Mouse (Mus musculus) liver, adult 2 months (tissue): Measurements from ENCODE around the gene Stkld1. TPM values are rescaled to one million over a fixed set of nuclear protein-coding genes. Genes with fewer than 3 reads are reported as not detected.
A peak's percentile ranks its signal among the peaks of the same experiment; 100 is the strongest.

Source experiments
- DNase-seq: peaks from one replicate; pipeline ENCODE4 v3.0.0-alpha.2; 2011; ENCODE audit warnings: low read depth, low spot score; ENCODE audit errors: extremely low read depth
- H3K27ac ChIP-seq: fragments of 200-500 bp; replicated peaks from 2 replicates; pipeline ENCODE4 v1.5.1; 2012; ENCODE audit warnings: low read depth, mild to moderate bottlenecking, control low read depth, inconsistent platforms, low read length; ENCODE audit not compliant: insufficient read depth
- H3K27me3 ChIP-seq: fragments of 200-500 bp; 2 replicates; pipeline ENCODE4 v1.6.1; 2012; ENCODE audit warnings: mild to moderate bottlenecking, moderate library complexity, low read length, inconsistent platforms; ENCODE audit not compliant: control insufficient read depth, insufficient read depth
- H3K36me3 ChIP-seq: fragments of 200-500 bp; 2 replicates; pipeline ENCODE4 v1.6.1; 2012; ENCODE audit warnings: low read length, inconsistent platforms; ENCODE audit not compliant: control insufficient read depth, insufficient read depth
- H3K4me1 ChIP-seq: fragments of 200-500 bp; 2 replicates; pipeline ENCODE4 v1.6.1; 2011; ENCODE audit warnings: low read length; ENCODE audit not compliant: control insufficient read depth, insufficient read depth
- H3K4me3 ChIP-seq: fragments of 200-500 bp; 2 replicates; pipeline ENCODE4 v1.5.1; 2011; ENCODE audit warnings: low read depth, mild to moderate bottlenecking, control low read depth, low read length, moderate library complexity; ENCODE audit not compliant: insufficient read depth
- H3K79me2 ChIP-seq: fragments of 200-500 bp; 2 replicates; pipeline ENCODE4 v1.6.1; 2012; ENCODE audit warnings: inconsistent platforms, mild to moderate bottlenecking, low read length, moderate library complexity; ENCODE audit not compliant: control insufficient read depth, insufficient read depth
- H3K9ac ChIP-seq: fragments of 200-500 bp; 2 replicates; pipeline ENCODE4 v1.6.1; 2012; ENCODE audit warnings: low read depth, mild to moderate bottlenecking, control low read depth, inconsistent platforms, low read length
- CTCF ChIP-seq: fragments of 200-500 bp; IDR thresholded peaks from 2 replicates; pipeline ENCODE4 v1.5.1; 2011; ENCODE audit warnings: low read depth, low read length, control low read depth
- POLR2A ChIP-seq: fragments of 200-500 bp; IDR thresholded peaks from 2 replicates; pipeline ENCODE4 v1.6.1; 2011; ENCODE audit warnings: low read length, control low read depth; ENCODE audit not compliant: insufficient read depth; ENCODE audit errors: extremely low read depth
- WGBS: fragments of 180-500 bp; shearing (Covaris S2); methylation state at CpG from one replicate; pipeline ENCODE4 v1.1.7; 2018; 5-methylcytosine and 5-hydroxymethylcytosine counted together
- polyA plus RNA-seq: library from polyadenylated mRNA; depleted of rRNA; stranded (reverse); fragments of >200 nt; gene quantifications from 2 replicates; pipeline ENCODE4 v1.2.3, GENCODE M21; 2012
- total RNA-seq: library from RNA; depleted of rRNA; stranded (reverse); fragments of >200 nt; gene quantifications from 2 replicates; pipeline ENCODE4 v1.2.3, GENCODE M21; 2014

Stkld1 gene
- total and polyA plus RNA-seq, 2 experiments = 0.09 to 0.11 TPM

GRCm38 (mm10) chr2:26935286-26935685, 1.4 kb downstream of the Stkld1 start:
- H3K4me1 ChIP-seq = peaks cover 17% of the 10 kb centered on the region
- H3K4me3 ChIP-seq = no peak overlapping the region
- no peak for DNase-seq
- 95% methylated on average over 2 of the region's 2 CpGs for WGBS
- no peak overlapping the region for H3K9ac ChIP-seq
- H3K79me2 ChIP-seq = peaks cover 24% of the 10 kb centered on the region
- TF ChIP-seq POLR2A = no peak
- no peak for TF ChIP-seq CTCF
- 0 out of 2 replicates have a peak, but pooled peaks cover 2% of the 10 kb centered on the region for H3K36me3 ChIP-seq
- H3K27me3 ChIP-seq = no peaks in the 10 kb centered on the region
- no peak overlapping the region for H3K27ac ChIP-seq

GRCm38 (mm10) chr2:26936425-26936824, 2.6 kb downstream of the Stkld1 start:
- no peak for TF ChIP-seq CTCF
- no peak for TF ChIP-seq POLR2A
- peaks cover 6% of the 10 kb centered on the region for H3K4me1 ChIP-seq
- no peak overlapping the region for H3K4me3 ChIP-seq
- 66% methylated on average over 1 of the region's 1 CpGs for WGBS
- H3K27ac ChIP-seq = no peak overlapping the region
- no peak for DNase-seq
- no peaks in the 10 kb centered on the region for H3K27me3 ChIP-seq
- peaks cover 14% of the 10 kb centered on the region; the same call in 1 of the 2 replicates for H3K79me2 ChIP-seq
- no peak overlapping the region for H3K9ac ChIP-seq
- no peaks in the 10 kb centered on the region for H3K36me3 ChIP-seq

- no peak overlapping the region for H3K9ac ChIP-seq
- H3K36me3 ChIP-seq = no peaks in the 10 kb centered on the region
- TF ChIP-seq POLR2A (no peak), CTCF (peak; percentile 54)
- H3K27me3 ChIP-seq = no peaks in the 10 kb centered on the region
- H3K79me2 ChIP-seq = no peaks in the 10 kb centered on the region
- no peaks in the 10 kb centered on the region for H3K4me1 ChIP-seq
- no peak for DNase-seq
- no peak overlapping the region for H3K4me3 ChIP-seq
- no peak overlapping the region for H3K27ac ChIP-seq
- 35% methylated on average over 5 of the region's 5 CpGs for WGBS
Measured at GRCm38 (mm10) chr2:26941539-26941938, 7.7 kb downstream of the Stkld1 start.

DNA sequence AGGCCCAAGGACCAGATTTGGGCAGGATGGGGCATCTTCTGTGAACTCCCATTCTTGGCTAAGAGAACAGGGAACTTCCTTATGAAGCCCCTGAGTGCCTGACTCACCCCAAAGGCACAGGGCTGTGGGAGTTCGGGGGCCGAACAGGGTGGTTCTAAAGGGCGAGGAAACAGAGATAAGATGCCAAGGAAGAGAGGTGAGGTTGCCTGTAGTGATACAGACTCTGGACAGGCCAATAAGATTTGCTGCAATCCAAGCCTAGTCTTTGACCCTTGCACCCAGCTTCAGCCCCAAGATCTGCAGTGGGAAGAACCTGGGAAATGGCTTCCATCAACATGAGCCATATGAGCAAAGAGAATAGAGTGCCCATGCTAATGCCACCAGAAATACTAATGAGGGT, 9.4 kb downstream of the Stkld1 start:
- H3K4me3 ChIP-seq = no peak overlapping the region
- no peaks in the 10 kb centered on the region for H3K4me1 ChIP-seq
- WGBS = 83% methylated on average over 3 of the region's 3 CpGs
- H3K36me3 ChIP-seq = no peaks in the 10 kb centered on the region
- no peak overlapping the region for H3K27ac ChIP-seq
- H3K79me2 ChIP-seq = no peaks in the 10 kb centered on the region
- TF ChIP-seq CTCF (no peak), POLR2A (no peak)
- no peaks in the 10 kb centered on the region for H3K27me3 ChIP-seq
- no peak overlapping the region for H3K9ac ChIP-seq
- DNase-seq = no peak

GRCm38 (mm10) chr2:26950411-26950810, 16.6 kb downstream of the Stkld1 start:
- peaks cover 14% of the 10 kb centered on the region for H3K36me3 ChIP-seq
- no peak overlapping the region for H3K27ac ChIP-seq
- no peaks in the 10 kb centered on the region for H3K79me2 ChIP-seq
- no peak overlapping the region for H3K9ac ChIP-seq
- H3K27me3 ChIP-seq = no peaks in the 10 kb centered on the region
- H3K4me3 ChIP-seq = no peak overlapping the region
- no peaks in the 10 kb centered on the region for H3K4me1 ChIP-seq
- DNase-seq = no peak
- 91% methylated on average over 2 of the region's 2 CpGs for WGBS
- no peak for TF ChIP-seq CTCF
- no peak for TF ChIP-seq POLR2A

DNA sequence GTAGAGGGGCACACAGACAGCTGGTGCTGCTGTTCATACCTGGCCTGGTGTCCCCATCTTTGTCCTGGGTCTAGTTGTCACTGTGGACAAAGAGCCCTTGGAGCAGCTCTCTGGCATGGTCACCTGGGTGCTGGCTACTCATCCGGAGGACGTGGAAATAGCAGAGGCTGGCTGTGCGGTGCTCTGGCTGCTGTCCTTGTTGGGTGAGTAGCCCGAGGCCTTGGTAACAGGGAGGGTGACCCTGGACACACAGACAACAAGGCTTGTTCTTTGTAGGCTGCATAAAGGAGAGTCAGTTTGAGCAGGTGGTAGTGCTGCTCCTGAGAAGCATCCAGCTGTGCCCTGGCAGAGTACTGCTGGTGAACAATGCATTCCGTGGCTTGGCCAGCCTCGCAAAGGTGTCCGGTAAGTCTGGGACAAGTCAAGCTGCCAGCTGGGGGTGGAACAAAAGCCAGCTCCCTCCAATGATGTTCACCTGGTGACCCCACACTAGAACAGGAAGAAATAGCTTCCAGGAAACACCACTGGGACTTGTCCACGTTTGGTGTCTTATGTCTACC, 17.6 kb downstream of the Stkld1 start:
- no peak for DNase-seq
- H3K27ac ChIP-seq = no peak overlapping the region
- no peak overlapping the region for H3K9ac ChIP-seq
- H3K27me3 ChIP-seq = no peaks in the 10 kb centered on the region
- no peak for TF ChIP-seq POLR2A
- no peak for TF ChIP-seq CTCF
- 90% methylated on average over 8 of the region's 8 CpGs for WGBS
- no peak overlapping the region for H3K4me3 ChIP-seq
- H3K4me1 ChIP-seq = no peaks in the 10 kb centered on the region
- H3K79me2 ChIP-seq = no peaks in the 10 kb centered on the region
- H3K36me3 ChIP-seq = peaks cover 22% of the 10 kb centered on the region
